Mouse (Mus musculus) kidney, embryonic 15.5 days (tissue): ENCODE results near the gene Sox10. TPM values are rescaled to one million over a fixed set of nuclear protein-coding genes. Genes with fewer than 3 reads are reported as not detected.
A peak's percentile ranks its signal among the peaks of the same experiment; 100 is the strongest.

Experiments
- ATAC-seq: fragments of 200-750 bp; cut with Nextera tagmentation; replicated peaks from 2 replicates; pipeline ENCODE4 v1.8.0; 2017; ENCODE audit warnings: moderate TSS enrichment; ENCODE audit not compliant: low FRiP score
- H3K27ac ChIP-seq: fragments of 300-500 bp; sonication (generic); 2 replicates; pipeline ENCODE4 v1.5.1; 2015; ENCODE audit warnings: mild to moderate bottlenecking, inconsistent platforms
- H3K27me3 ChIP-seq: fragments of 300-500 bp; sonication (generic); 2 replicates; pipeline ENCODE4 v1.6.1; 2015; ENCODE audit warnings: inconsistent platforms
- H3K36me3 ChIP-seq: fragments of 300-500 bp; sonication (generic); 2 replicates; pipeline ENCODE4 v1.6.1; 2015; ENCODE audit warnings: inconsistent platforms
- H3K4me1 ChIP-seq: fragments of 300-500 bp; sonication (generic); 2 replicates; pipeline ENCODE4 v1.6.1; 2015; ENCODE audit warnings: inconsistent platforms
- H3K4me2 ChIP-seq: fragments of 300-500 bp; sonication (generic); 2 replicates; pipeline ENCODE4 v1.6.1; 2015; ENCODE audit warnings: moderate library complexity, mild to moderate bottlenecking, inconsistent platforms
- H3K4me3 ChIP-seq: fragments of 300-500 bp; sonication (generic); replicated peaks from 2 replicates; pipeline ENCODE4 v1.5.1; 2015; ENCODE audit warnings: mild to moderate bottlenecking, inconsistent platforms
- H3K9ac ChIP-seq: fragments of 300-500 bp; sonication (generic); 2 replicates; pipeline ENCODE4 v1.6.1; 2015; ENCODE audit warnings: mild to moderate bottlenecking, inconsistent platforms
- H3K9me3 ChIP-seq: fragments of 300-500 bp; sonication (generic); replicated peaks from 2 replicates; pipeline ENCODE4 v1.6.1; 2016; ENCODE audit warnings: inconsistent platforms
- WGBS: fragments of 180-500 bp; shearing (Covaris S2); methylation state at CpG from one replicate; pipeline ENCODE4 v1.1.7; 2015; ENCODE audit warnings: mixed read lengths; 5-methylcytosine and 5-hydroxymethylcytosine counted together
- polyA plus RNA-seq: library from polyadenylated mRNA; unstranded; fragments of >200 nt; fragmentation: Nextera tagmentation; extraction: Ambion mirVana; gene quantifications from 2 replicates; pipeline ENCODE4 v1.2.1, GENCODE M21; 2015

The Sox10 gene
- polyA plus RNA-seq, 1 experiment from 2014 or later: 0.96 TPM

- ATAC-seq: no peak; the same call in 1 of the 2 replicates
- no peak overlapping the region for H3K4me2 ChIP-seq
- peaks cover 44% of the 10 kb centered on the region for H3K36me3 ChIP-seq
- H3K4me3 ChIP-seq: no peak overlapping the region
- no peak overlapping the region for H3K27ac ChIP-seq
- peaks cover 32% of the 10 kb centered on the region for H3K4me1 ChIP-seq
- no peaks in the 10 kb centered on the region for H3K27me3 ChIP-seq
- 86% methylated on average over 9 of the region's 9 CpGs for WGBS
- H3K9me3 ChIP-seq: no peaks in the 10 kb centered on the region
- no peak overlapping the region for H3K9ac ChIP-seq
Measured at GRCm38 (mm10) chr15:79134496-79135270, 30.4 kb downstream of the Sox10 start.

GRCm38 (mm10) chr15:79133191-79133661, 31.8 kb downstream of the Sox10 start:
- H3K27me3 ChIP-seq: no peaks in the 10 kb centered on the region
- WGBS: 71% methylated on average over 6 of the region's 6 CpGs
- ATAC-seq: no peak
- H3K36me3 ChIP-seq: peaks cover 53% of the 10 kb centered on the region
- H3K9me3 ChIP-seq: no peaks in the 10 kb centered on the region
- no peak overlapping the region for H3K9ac ChIP-seq
- no peak overlapping the region for H3K4me3 ChIP-seq
- H3K27ac ChIP-seq: no peak overlapping the region
- peaks cover 34% of the 10 kb centered on the region for H3K4me1 ChIP-seq
- no peak overlapping the region for H3K4me2 ChIP-seq

- Histone ChIP-seq H3K36me3 (peaks cover 71% of the 10 kb centered on the region), H3K9me3 (no peaks in the 10 kb centered on the region), H3K4me1 (peaks cover 31% of the 10 kb centered on the region), H3K4me2 (no peak overlapping the region), H3K9ac (no peak overlapping the region), H3K27ac (no peak overlapping the region), H3K4me3 (no peak overlapping the region), H3K27me3 (no peaks in the 10 kb centered on the region)
- 71% methylated on average over 7 of the region's 7 CpGs for WGBS
- no peak for ATAC-seq
Measured at GRCm38 (mm10) chr15:79131442-79131841, 33.6 kb downstream of the Sox10 start.

GRCm38 (mm10) chr15:79130782-79131181, 34.3 kb downstream of the Sox10 start:
- 80% methylated on average over 10 of the region's 10 CpGs for WGBS
- H3K27me3 ChIP-seq: no peaks in the 10 kb centered on the region
- no peaks in the 10 kb centered on the region for H3K9me3 ChIP-seq
- peaks cover 77% of the 10 kb centered on the region for H3K36me3 ChIP-seq
- no peak overlapping the region for H3K4me2 ChIP-seq
- no peak overlapping the region for H3K9ac ChIP-seq
- no peak for ATAC-seq
- peaks cover 25% of the 10 kb centered on the region for H3K4me1 ChIP-seq
- H3K4me3 ChIP-seq: no peak overlapping the region
- no peak overlapping the region for H3K27ac ChIP-seq

GRCm38 (mm10) chr15:79129311-79129710, 35.7 kb downstream of the Sox10 start:
- Histone ChIP-seq H3K9ac (no peak overlapping the region), H3K4me1 (0 out of 2 replicates have a peak, but pooled peaks cover 12% of the 10 kb centered on the region), H3K27ac (0 out of 2 replicates have a peak overlapping the region, but pooled peaks have one; percentile 7), H3K9me3 (no peaks in the 10 kb centered on the region), H3K36me3 (peaks cover 91% of the 10 kb centered on the region), H3K4me3 (no peak overlapping the region), H3K4me2 (no peak overlapping the region), H3K27me3 (no peaks in the 10 kb centered on the region)
- 61% methylated on average over 7 of the region's 7 CpGs for WGBS
- ATAC-seq: no peak

- Histone ChIP-seq H3K4me1 (0 out of 2 replicates have a peak, but pooled peaks cover 12% of the 10 kb centered on the region), H3K4me2 (no peak overlapping the region), H3K27me3 (no peaks in the 10 kb centered on the region), H3K36me3 (peaks cover 94% of the 10 kb centered on the region), H3K27ac (no peak overlapping the region), H3K4me3 (no peak overlapping the region), H3K9ac (no peak overlapping the region), H3K9me3 (no peaks in the 10 kb centered on the region)
- ATAC-seq: no peak
- WGBS: 86% methylated on average over 5 of the region's 5 CpGs
Measured at GRCm38 (mm10) chr15:79128208-79128607, 36.8 kb downstream of the Sox10 start.

GRCm38 (mm10) chr15:79127101-79127500, 37.9 kb downstream of the Sox10 start:
- H3K27me3 ChIP-seq: no peaks in the 10 kb centered on the region
- no peak overlapping the region for H3K4me3 ChIP-seq
- H3K36me3 ChIP-seq: peaks cover 94% of the 10 kb centered on the region
- H3K4me2 ChIP-seq: no peak overlapping the region
- no peak overlapping the region for H3K9ac ChIP-seq
- 93% methylated on average over 12 of the region's 12 CpGs for WGBS
- ATAC-seq: no peak
- no peaks in the 10 kb centered on the region for H3K9me3 ChIP-seq
- 0 out of 2 replicates have a peak, but pooled peaks cover 9% of the 10 kb centered on the region for H3K4me1 ChIP-seq
- H3K27ac ChIP-seq: no peak overlapping the region

GRCm38 (mm10) chr15:79126217-79126932, 38.7 kb downstream of the Sox10 start:
- no peak overlapping the region for H3K9ac ChIP-seq
- H3K36me3 ChIP-seq: peaks cover 93% of the 10 kb centered on the region
- H3K4me3 ChIP-seq: no peak overlapping the region
- 86% methylated on average over 13 of the region's 13 CpGs for WGBS
- ATAC-seq: no peak
- H3K4me2 ChIP-seq: no peak overlapping the region
- H3K27me3 ChIP-seq: no peaks in the 10 kb centered on the region
- H3K9me3 ChIP-seq: no peaks in the 10 kb centered on the region
- 0 out of 2 replicates have a peak, but pooled peaks cover 9% of the 10 kb centered on the region for H3K4me1 ChIP-seq
- H3K27ac ChIP-seq: no peak overlapping the region

GRCm38 (mm10) chr15:79124331-79124875, 40.6 kb downstream of the Sox10 start:
- 83% methylated on average over 10 of the region's 10 CpGs for WGBS
- H3K27me3 ChIP-seq: no peaks in the 10 kb centered on the region
- H3K9me3 ChIP-seq: no peaks in the 10 kb centered on the region
- H3K27ac ChIP-seq: no peak overlapping the region
- ATAC-seq: no peak
- no peak overlapping the region for H3K4me2 ChIP-seq
- peaks cover 91% of the 10 kb centered on the region for H3K36me3 ChIP-seq
- no peaks in the 10 kb centered on the region for H3K4me1 ChIP-seq
- no peak overlapping the region for H3K4me3 ChIP-seq
- no peak overlapping the region for H3K9ac ChIP-seq

- ATAC-seq: no peak
- Histone ChIP-seq H3K27me3 (no peaks in the 10 kb centered on the region), H3K4me3 (no peak overlapping the region), H3K9ac (no peak overlapping the region), H3K4me1 (no peaks in the 10 kb centered on the region), H3K9me3 (no peaks in the 10 kb centered on the region), H3K27ac (no peak overlapping the region), H3K4me2 (no peak overlapping the region), H3K36me3 (peaks cover 94% of the 10 kb centered on the region)
- WGBS: 87% methylated on average over 6 of the region's 6 CpGs
Measured at GRCm38 (mm10) chr15:79123751-79124150, 41.3 kb downstream of the Sox10 start.

GRCm38 (mm10) chr15:79122546-79122945, 42.5 kb downstream of the Sox10 start:
- ATAC-seq: no peak
- H3K9me3 ChIP-seq: no peaks in the 10 kb centered on the region
- no peak overlapping the region for H3K4me2 ChIP-seq
- no peak overlapping the region for H3K4me3 ChIP-seq
- no peak overlapping the region for H3K27ac ChIP-seq
- H3K4me1 ChIP-seq: no peaks in the 10 kb centered on the region
- peaks cover 95% of the 10 kb centered on the region for H3K36me3 ChIP-seq
- WGBS: 81% methylated on average over 13 of the region's 13 CpGs
- no peak overlapping the region for H3K9ac ChIP-seq
- H3K27me3 ChIP-seq: no peaks in the 10 kb centered on the region

- Histone ChIP-seq H3K4me1 (no peaks in the 10 kb centered on the region), H3K36me3 (peaks cover 95% of the 10 kb centered on the region), H3K4me3 (no peak overlapping the region), H3K27me3 (no peaks in the 10 kb centered on the region), H3K4me2 (no peak overlapping the region), H3K9ac (no peak overlapping the region), H3K27ac (no peak overlapping the region), H3K9me3 (no peaks in the 10 kb centered on the region)
- ATAC-seq: no peak
- WGBS: 71% methylated on average over 4 of the region's 4 CpGs
Measured at GRCm38 (mm10) chr15:79122119-79122518, 42.9 kb downstream of the Sox10 start.
